Mouse (Mus musculus) splenic B cell, adult 2 months (primary cell): ENCODE data around the gene 1520401A03Rik.

ENCODE experiments used
- DNase-seq: peaks from one replicate; pipeline ENCODE4 v3.0.0-alpha.2; 2011; ENCODE audit warnings: low read depth, low spot score
- H3K27me3 ChIP-seq: 2 replicates; pipeline ENCODE4 v1.6.1; 2012; ENCODE audit warnings: mild to moderate bottlenecking, low read length, moderate library complexity, mixed read lengths; ENCODE audit not compliant: control insufficient read depth, poor library complexity, insufficient read depth, severe bottlenecking
- H3K36me3 ChIP-seq: 2 replicates; pipeline ENCODE4 v1.6.1; 2012; ENCODE audit warnings: mild to moderate bottlenecking, low read length, moderate library complexity, mixed read lengths; ENCODE audit not compliant: control insufficient read depth, poor library complexity, insufficient read depth, severe bottlenecking

1520401A03Rik gene

DNA sequence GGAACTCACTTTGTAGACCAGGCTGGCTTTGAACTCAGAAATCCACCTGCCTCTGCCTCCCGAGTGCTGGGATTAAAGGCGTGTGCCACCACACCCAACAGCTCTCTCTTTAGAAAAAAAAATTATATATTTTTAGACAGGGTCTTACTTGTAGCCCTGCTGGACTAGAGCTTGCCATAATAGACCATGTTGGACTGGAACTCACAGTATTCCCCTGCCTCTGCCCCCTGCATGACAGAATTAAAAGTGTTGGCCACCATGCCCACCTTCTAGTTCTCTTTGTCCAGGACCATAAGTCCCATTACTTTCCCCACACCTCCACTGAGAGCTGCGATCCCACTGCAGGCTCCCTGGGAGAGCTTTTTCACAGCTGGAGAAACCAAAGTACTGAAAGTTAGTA, 24.9 kb upstream of the 1520401A03Rik start:
- no peak for DNase-seq

GRCm38 (mm10) chr17:23746767-23747166, 24.2 kb upstream of the 1520401A03Rik start:
- Histone ChIP-seq H3K27me3 (no peaks in the 10 kb centered on the region), H3K36me3 (no peaks in the 10 kb centered on the region)
- DNase-seq: peak; percentile 50

More for the DNA sequence above, 24.9 kb upstream of the 1520401A03Rik start:
- Histone ChIP-seq H3K36me3 (no peaks in the 10 kb centered on the region), H3K27me3 (no peaks in the 10 kb centered on the region)

DNA sequence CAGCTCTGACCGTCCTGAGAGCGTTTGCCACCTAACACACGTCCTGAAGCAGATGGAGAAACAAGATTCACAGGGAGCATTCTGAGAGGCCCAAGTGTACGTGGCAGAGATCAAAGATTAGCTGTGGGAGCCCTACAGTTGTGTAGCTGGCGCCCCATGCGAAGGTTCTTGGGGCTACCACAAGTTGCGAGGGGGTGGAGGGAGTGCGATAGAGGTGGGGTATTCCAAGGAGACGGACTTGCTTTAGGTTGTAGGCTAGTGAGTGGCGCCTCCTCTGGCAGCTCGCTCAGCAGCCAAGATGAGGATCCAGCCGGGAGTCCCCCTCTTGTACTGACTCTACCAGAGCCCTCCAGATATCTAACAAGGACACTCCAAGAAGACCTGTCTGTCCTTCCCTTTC, 23.7 kb upstream of the 1520401A03Rik start:
- DNase-seq: peak; percentile 33
- Histone ChIP-seq H3K36me3 (no peaks in the 10 kb centered on the region), H3K27me3 (no peaks in the 10 kb centered on the region)

GRCm38 (mm10) chr17:23745301-23746251, 23.0 kb upstream of the 1520401A03Rik start, which contains the start of gene Kremen2:
Gene Kremen2 (minus strand): TSS chr17:23745833.
- H3K27me3 ChIP-seq: no peaks in the 10 kb centered on the region
- no peaks in the 10 kb centered on the region for H3K36me3 ChIP-seq
- DNase-seq: peak; percentile 46

- no peaks in the 10 kb centered on the region for H3K36me3 ChIP-seq
- no peaks in the 10 kb centered on the region for H3K27me3 ChIP-seq
- DNase-seq: no peak
Measured at GRCm38 (mm10) chr17:23744651-23745050, 22.1 kb upstream of the 1520401A03Rik start.

DNA sequence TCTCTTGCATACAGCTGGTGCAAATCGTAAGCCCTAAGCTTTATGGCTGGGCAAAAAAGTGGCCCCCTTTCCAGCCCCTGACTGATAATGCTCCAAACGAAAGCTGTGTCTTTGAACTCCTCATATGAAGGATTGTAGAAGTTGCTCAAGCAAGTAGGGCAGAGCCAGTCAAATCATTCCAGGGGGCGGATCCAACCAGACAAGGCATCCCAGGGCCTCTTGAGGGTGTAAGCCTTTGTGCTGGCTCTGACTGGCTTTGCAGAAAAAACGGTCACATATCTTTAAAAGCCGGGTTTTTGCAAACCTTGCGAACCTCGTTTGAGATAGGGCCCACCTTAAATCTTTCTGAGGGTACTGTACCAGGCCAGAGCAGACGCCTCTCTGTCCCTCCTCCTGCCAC, 21.5 kb upstream of the 1520401A03Rik start:
- no peaks in the 10 kb centered on the region for H3K27me3 ChIP-seq
- no peaks in the 10 kb centered on the region for H3K36me3 ChIP-seq
- no peak for DNase-seq

DNA sequence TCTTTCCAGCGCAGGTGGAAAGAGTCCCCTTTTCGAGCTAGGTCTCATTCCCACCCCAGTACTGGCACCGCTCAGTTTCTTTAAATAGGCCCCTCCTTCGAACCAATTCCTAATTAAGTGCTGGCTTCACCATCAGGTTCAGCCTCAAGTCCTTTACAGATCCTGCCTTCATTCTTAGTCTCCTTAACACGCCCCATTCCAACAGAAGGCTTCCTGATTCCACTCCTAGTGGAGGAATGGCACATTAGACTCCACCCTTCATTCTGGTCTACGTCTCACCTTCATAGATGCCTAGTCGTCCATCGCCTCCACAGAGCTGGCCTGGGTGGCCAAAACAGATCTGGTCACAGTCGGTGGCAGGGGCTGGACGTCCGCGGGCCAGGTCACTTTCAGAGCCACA, 20.4 kb upstream of the 1520401A03Rik start:
- H3K27me3 ChIP-seq: no peaks in the 10 kb centered on the region
- no peak for DNase-seq
- no peaks in the 10 kb centered on the region for H3K36me3 ChIP-seq

DNA sequence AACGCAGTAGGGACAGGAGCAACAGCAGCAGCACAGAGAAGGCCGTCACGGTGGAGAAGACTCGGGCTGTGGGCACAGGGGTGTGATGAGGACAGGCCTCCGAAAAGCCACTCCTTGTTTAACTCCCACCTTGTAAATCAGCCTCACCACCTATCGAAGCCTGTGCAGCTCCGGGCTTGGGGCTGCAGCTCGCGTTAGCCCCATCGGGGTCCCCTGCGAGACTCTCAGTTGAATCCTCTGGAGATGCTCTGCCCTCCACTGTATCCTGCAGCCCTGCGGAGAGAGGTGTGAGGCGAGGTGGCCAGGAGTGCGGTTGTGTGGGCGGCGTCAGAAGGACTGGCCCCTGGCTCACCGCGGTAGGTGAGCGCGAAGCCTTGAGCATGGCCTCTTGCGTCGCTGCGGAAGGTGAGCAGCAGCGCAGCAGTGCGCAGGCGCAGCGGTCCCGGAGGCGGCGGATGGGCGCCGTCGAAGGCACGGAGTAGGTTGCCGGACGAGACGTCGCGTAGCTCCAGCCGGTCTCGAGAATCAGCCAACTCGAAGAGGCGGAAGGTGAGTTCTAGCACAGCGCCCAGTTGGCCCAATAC, 19.7 kb upstream of the 1520401A03Rik start:
- DNase-seq: peak; percentile 73
- no peaks in the 10 kb centered on the region for H3K36me3 ChIP-seq
- no peaks in the 10 kb centered on the region for H3K27me3 ChIP-seq

DNA sequence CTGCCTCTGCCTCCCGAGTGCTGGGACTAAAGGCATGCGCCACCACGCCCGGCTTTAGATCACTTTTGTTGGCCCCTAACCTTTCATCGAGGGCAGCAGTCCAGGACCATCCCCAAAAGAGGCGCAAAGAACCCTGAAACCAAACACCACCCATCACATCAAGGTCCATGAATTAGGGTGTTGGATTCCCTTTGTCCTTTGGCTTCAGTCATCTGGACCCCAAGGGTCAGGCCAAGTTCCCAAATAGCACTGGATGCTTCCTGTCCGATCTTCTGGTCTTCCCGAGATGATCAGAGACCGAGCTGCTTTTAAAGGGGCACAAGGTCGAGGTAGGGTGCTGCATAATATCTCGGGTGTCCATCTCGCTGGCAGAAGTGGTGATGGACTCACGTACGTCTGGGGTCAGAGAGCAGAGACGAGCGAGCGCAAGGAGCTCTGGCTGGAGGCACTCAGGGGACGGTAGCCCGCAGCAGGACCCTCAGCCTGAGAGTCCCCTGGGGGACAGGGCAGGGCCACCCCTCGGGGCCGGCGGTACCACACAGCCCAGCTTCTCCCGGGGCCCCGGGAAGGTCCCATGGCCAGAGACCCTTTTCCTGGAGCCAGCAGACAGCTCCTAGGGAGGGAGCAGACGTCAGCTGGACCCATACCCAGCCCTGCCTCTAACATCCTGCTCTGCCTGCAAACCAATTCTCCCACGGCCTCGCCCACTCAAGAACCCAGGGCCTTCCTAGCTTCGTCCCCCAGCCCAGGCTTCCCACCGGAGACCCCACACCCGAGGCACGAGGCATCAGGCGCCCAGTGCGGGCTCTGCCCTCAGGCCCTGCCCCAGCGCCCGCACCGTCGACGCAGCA, 19.0 kb upstream of the 1520401A03Rik start:
- H3K36me3 ChIP-seq: no peaks in the 10 kb centered on the region
- no peaks in the 10 kb centered on the region for H3K27me3 ChIP-seq

DNA sequence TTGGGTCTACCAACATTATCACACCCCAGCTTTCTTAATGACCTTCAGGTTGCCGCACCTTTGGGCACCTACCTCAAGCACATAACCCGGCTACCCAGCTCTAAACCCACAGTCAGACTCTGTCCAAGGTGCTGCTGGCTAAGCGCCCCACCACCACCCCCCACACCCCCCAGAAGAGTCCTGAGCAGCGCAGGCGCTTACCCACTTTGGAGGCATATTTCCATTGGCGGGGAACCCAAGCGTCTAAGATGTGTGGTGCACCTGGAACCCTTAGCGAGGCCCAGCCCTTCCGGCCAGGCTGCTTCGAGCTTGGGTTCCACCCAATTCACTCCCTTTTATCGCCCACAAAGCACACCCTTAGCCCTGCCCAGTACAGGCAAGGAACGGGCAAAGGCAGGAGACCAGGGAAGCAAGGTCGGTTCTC, 18.0 kb upstream of the 1520401A03Rik start, which contains the start of gene Paqr4:
TSS of gene Paqr4 (minus strand) at position 270 of the 424 bp plus-strand sequence.
- H3K36me3 ChIP-seq: no peaks in the 10 kb centered on the region
- H3K27me3 ChIP-seq: no peaks in the 10 kb centered on the region
- no peak for DNase-seq

More for the DNA sequence above, 19.0 kb upstream of the 1520401A03Rik start:
- no peak for DNase-seq

DNA sequence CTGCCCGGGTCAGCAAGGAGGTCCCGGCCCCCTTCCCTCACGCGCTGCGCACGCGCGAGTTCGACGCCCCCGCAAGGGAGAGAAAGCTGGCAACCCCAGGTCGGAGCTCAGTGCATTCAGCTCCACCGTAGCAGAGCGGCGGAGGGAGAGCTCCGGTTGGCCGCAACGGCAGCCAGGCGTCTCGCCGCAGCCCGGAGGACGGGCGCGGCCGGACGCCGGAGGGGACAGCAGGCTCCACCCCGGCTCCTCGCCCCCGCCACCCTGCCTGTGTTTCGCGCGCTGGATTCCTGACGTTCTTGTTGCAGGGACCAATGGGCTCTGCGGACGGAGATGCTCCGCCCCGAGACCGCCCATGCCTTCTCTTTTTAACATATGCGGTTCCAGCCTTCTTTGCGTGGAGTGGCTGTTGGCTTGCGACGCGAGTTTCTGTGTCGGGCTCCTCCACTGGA, 17.6 kb upstream of the 1520401A03Rik start:
- peak; percentile 83 for DNase-seq
- H3K36me3 ChIP-seq: no peaks in the 10 kb centered on the region

DNA sequence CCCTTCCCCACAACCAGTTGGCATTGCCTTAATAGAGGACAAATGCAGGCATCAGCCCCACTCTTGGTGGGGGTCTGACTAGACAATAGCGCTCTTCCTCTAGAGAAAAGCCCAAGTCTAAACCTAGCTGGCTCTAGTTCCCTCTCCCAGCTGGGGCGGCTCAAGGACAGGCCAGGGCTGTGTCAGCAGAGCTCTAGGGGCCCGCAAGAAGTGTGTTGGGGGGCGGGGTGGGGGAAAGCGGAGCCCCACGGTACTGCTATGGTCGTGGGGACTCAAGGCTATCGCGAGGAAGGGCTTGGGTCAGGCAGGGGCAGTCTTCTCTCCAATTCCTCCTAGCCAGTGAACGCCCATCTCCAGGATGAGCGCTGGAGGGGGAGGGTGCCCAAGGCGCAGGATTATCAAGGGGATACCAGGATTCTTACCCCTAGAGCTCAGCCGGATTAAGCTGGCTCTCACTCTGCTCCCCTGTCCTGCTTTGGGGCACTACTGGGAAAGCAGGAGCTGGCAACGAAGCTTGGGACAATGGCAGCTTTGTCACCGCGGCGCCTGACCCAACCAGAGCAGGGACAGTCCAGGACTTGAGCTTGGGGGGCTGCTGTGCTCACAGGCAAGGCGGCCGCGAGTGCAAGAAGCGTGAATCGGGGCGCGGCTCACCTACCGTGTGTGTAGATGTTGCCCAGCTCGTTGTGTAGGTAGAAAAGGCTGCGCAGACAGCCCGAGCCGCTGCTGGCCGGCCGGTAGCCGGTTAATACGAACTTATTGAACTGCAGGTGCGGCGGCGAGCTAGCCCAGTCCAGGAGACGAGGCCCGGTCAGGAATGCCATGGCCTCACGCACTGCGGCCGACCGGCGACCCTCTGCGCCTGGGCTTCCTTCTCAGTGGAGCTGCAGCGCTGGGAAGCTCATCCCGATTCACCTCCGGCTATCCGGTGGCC, 16.9 kb upstream of the 1520401A03Rik start:
- peak; percentile 24 for DNase-seq

More for the DNA sequence above, 17.6 kb upstream of the 1520401A03Rik start:
- no peaks in the 10 kb centered on the region for H3K27me3 ChIP-seq

GRCm38 (mm10) chr17:23738836-23739201, 16.2 kb upstream of the 1520401A03Rik start:
- Histone ChIP-seq H3K36me3 (no peaks in the 10 kb centered on the region), H3K27me3 (no peaks in the 10 kb centered on the region)
- DNase-seq: no peak

More for the DNA sequence above, 16.9 kb upstream of the 1520401A03Rik start:
- Histone ChIP-seq H3K27me3 (no peaks in the 10 kb centered on the region), H3K36me3 (no peaks in the 10 kb centered on the region)
